Mouse (Mus musculus) liver, adult 2 months (tissue): ENCODE measurements around the gene Brca1.

Experiments used
- CTCF ChIP-seq: fragments of 200-500 bp; IDR thresholded peaks from 2 replicates; pipeline ENCODE4 v1.5.1; 2011; ENCODE audit warnings: low read depth, low read length, control low read depth
- POLR2A ChIP-seq: fragments of 200-500 bp; IDR thresholded peaks from 2 replicates; pipeline ENCODE4 v1.6.1; 2011; ENCODE audit warnings: low read length, control low read depth; ENCODE audit not compliant: insufficient read depth; ENCODE audit errors: extremely low read depth

- TF ChIP-seq CTCF, result no peak
- TF ChIP-seq POLR2A, result no peak
Measured at GRCm38 (mm10) chr11:101448899-101449298, 102.9 kb downstream of the Brca1 start.
